In genomic region chr7:79496816-79497328, GRCm38 (mm10) we compare ENCODE assay signal across 14 mouse cellular contexts. TPM values are rescaled to one million over a fixed set of nuclear protein-coding genes. Genes with fewer than 3 reads are reported as not detected.
DNase-seq lines count a peak whose midpoint lies in the region; ATAC-seq lines count a peak whose summit lies in the region.
"Had no signal": no experiment of that assay in that cellular context is flagged by ENCODE, and none has a peak within 500 bp of the region (broad histone marks: within the 10 kb centered on the region; RNA-seq: fewer than 3 reads in every experiment).

No protein-coding gene starts in this region.

- 3% methylated on average over 9 of the region's 9 CpGs for WGBS in forebrain, embryonic 11.5 days
- 8% methylated on average over 9 of the region's 9 CpGs for WGBS in hindbrain, embryonic 15.5 days
- WGBS in kidney, embryonic 16.5 days: 6% methylated on average over 9 of the region's 9 CpGs

- peaks cover 13% of the 10 kb centered on the region for H3K4me1 ChIP-seq in forebrain, embryonic 11.5 days (replicated peaks; ENCODE audit: control insufficient read depth, insufficient read depth, low read length)
- H3K4me1 ChIP-seq in hindbrain, embryonic 15.5 days (replicated peaks): peaks cover 36% of the 10 kb centered on the region
- 0 out of 2 replicates have a peak, but pooled peaks cover 3% of the 10 kb centered on the region for H3K4me1 ChIP-seq in kidney, embryonic 16.5 days (ENCODE audit: insufficient read depth, low read length)

- no peak for ATAC-seq in forebrain, embryonic 11.5 days (replicated peaks; ENCODE audit: low FRiP score)
- no peak for ATAC-seq in hindbrain, embryonic 15.5 days (ENCODE audit: low FRiP score, low read depth)
- no peak for ATAC-seq in kidney, embryonic 16.5 days (ENCODE audit: low FRiP score, low TSS enrichment)

- DNase-seq in cerebellum, adult 9-11 months: peak; percentile 52
- DNase-seq in forebrain, embryonic 11.5 days (ENCODE audit: low spot score): peak; percentile 56
- DNase-seq in naive thymus-derived CD4-positive, alpha-beta T cell, adult 2 months (ENCODE audit: low read depth): peak; percentile 14
- no peak for DNase-seq in right cerebral cortex, postnatal 10 days (ENCODE audit: low spot score in 2 of 2)
- DNase-seq in lung, postnatal 14 days: no peak
- DNase-seq: gastrocnemius, postnatal 25 days; kidney, postnatal 4 days; lung, postnatal 10 days had no signal

- H3K9ac ChIP-seq in forebrain, embryonic 11.5 days (ENCODE audit: low read length): peak overlapping the region; percentile 98
- peak overlapping the region; percentile 41 for H3K9ac ChIP-seq in hindbrain, embryonic 15.5 days
- no peak overlapping the region for H3K9ac ChIP-seq in kidney, embryonic 16.5 days (replicated peaks; ENCODE audit: low read length)
- H3K9ac ChIP-seq: heart, embryonic 15.5 days; intestine, embryonic 15.5 days had no signal

- H3K27ac ChIP-seq in forebrain, embryonic 11.5 days (ENCODE audit: low read depth, low read length): peak overlapping the region; percentile 99
- peak overlapping the region; percentile 73 for H3K27ac ChIP-seq in hindbrain, embryonic 15.5 days (replicated peaks)
- no peak overlapping the region for H3K27ac ChIP-seq in kidney, embryonic 16.5 days (ENCODE audit: low read length)
- H3K27ac ChIP-seq: heart, embryonic 15.5 days; intestine, embryonic 15.5 days; stomach, postnatal 0 days had no signal

- H3K4me3 ChIP-seq in forebrain, embryonic 11.5 days (ENCODE audit: low read depth, low read length): peak overlapping the region; percentile 22
- H3K4me3 ChIP-seq in hindbrain, embryonic 15.5 days: peak overlapping the region; percentile 37
- H3K4me3 ChIP-seq in kidney, embryonic 16.5 days (ENCODE audit: low read length): no peak overlapping the region
- H3K4me3 ChIP-seq: erythroblast, embryonic 14.5 days had no signal

- H3K27me3 ChIP-seq in forebrain, embryonic 11.5 days (ENCODE audit: control insufficient read depth, insufficient read depth, low read length): peaks cover 13% of the 10 kb centered on the region
- peaks cover 3% of the 10 kb centered on the region; the same call in 1 of the 2 replicates for H3K27me3 ChIP-seq in hindbrain, embryonic 15.5 days
- H3K27me3 ChIP-seq in kidney, embryonic 16.5 days (ENCODE audit: insufficient read depth, low read length): peaks cover 80% of the 10 kb centered on the region

- no peaks in the 10 kb centered on the region for H3K9me3 ChIP-seq in forebrain, embryonic 11.5 days (ENCODE audit: control insufficient read depth, low read length)
- no peaks in the 10 kb centered on the region for H3K9me3 ChIP-seq in hindbrain, embryonic 15.5 days
- H3K9me3 ChIP-seq in kidney, embryonic 16.5 days (ENCODE audit: low read length): no peaks in the 10 kb centered on the region
- H3K9me3 ChIP-seq: heart, embryonic 15.5 days; intestine, embryonic 15.5 days had no signal

- peak overlapping the region; percentile 72 for H3K4me2 ChIP-seq in forebrain, embryonic 11.5 days (ENCODE audit: low read depth, low read length, severe bottlenecking)
- H3K4me2 ChIP-seq in hindbrain, embryonic 15.5 days: peak overlapping the region; percentile 87
- H3K4me2 ChIP-seq in kidney, embryonic 16.5 days (replicated peaks; ENCODE audit: low read depth, low read length): no peak overlapping the region

- H3K36me3 ChIP-seq in forebrain, embryonic 11.5 days (ENCODE audit: control insufficient read depth, insufficient read depth, low read length): no peaks in the 10 kb centered on the region
- no peaks in the 10 kb centered on the region for H3K36me3 ChIP-seq in hindbrain, embryonic 15.5 days
- no peaks in the 10 kb centered on the region for H3K36me3 ChIP-seq in kidney, embryonic 16.5 days (ENCODE audit: insufficient read depth, low read length)
- H3K36me3 ChIP-seq: heart, embryonic 15.5 days; intestine, embryonic 15.5 days had no signal

RNA-seq across cellular contexts. Expression of gene Polg, which starts 30.7 kb away (rescaled TPM):
- 48.2 and 48.5 TPM in 2 replicates for polyA plus RNA-seq in forebrain, embryonic 11.5 days (2014; fragmentation: Nextera tagmentation; extraction: Ambion mirVana)
- 26.5 and 27.0 TPM in 2 replicates for polyA plus RNA-seq in hindbrain, embryonic 15.5 days (2015; fragmentation: Nextera tagmentation; extraction: Ambion mirVana)
- 37.1 and 37.7 TPM in 2 replicates for polyA plus RNA-seq in kidney, embryonic 16.5 days (2015; fragmentation: Nextera tagmentation; extraction: Ambion mirVana)

Comparison
In these comparisons a context has a peak if more than half of its experiments do, and no peak if none do; other contexts are left out.
1. DNase-seq: peak in cerebellum, adult 9-11 months (single experiment), forebrain, embryonic 11.5 days (single experiment) and naive thymus-derived CD4-positive, alpha-beta T cell, adult 2 months (single experiment); none in right cerebral cortex, postnatal 10 days (0 of 2) and lung, postnatal 14 days (single experiment).